Mouse (Mus musculus) skeletal muscle tissue, adult 2 months (tissue): ENCODE results near the gene Cipc.
A peak's percentile ranks its signal among the peaks of the same experiment; 100 is the strongest.

ENCODE experiments used
- DNase-seq: peaks from one replicate; pipeline ENCODE4 v3.0.0-alpha.2; 2012; ENCODE audit warnings: low read depth, low spot score

The Cipc gene

DNA sequence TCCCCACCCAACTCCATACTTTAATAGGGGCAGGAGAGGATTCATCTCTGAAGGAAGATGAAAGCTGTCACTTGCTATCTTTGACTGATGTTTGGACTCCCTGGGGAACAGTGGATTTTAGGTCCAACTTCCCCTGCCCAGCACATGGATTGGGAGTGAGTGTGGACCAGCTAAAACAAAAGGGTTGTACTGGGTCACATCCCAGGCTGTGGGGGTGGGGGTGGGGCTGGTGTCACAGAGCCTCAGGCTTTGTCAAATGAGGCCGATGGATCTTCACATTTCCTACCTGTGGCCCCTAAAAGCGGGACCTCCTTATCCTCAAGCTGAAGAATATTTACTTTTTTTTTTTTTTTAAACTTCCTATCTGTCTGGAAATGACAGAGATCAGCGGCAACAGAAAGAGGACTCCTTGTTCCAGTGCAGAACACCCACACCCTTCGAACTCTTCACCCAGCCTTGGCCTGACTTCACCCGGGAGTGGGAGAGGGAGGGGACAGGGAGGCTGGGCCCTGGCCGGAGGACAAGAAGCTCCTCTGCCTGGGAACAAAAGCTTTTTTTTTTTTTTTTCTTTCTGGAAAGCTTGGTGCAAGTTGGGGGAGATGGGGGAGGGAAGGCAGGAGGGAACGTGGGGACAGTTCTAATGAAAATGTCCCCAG lies 14.8 kb upstream of the Cipc start:
- DNase-seq = peak; percentile 94

DNA sequence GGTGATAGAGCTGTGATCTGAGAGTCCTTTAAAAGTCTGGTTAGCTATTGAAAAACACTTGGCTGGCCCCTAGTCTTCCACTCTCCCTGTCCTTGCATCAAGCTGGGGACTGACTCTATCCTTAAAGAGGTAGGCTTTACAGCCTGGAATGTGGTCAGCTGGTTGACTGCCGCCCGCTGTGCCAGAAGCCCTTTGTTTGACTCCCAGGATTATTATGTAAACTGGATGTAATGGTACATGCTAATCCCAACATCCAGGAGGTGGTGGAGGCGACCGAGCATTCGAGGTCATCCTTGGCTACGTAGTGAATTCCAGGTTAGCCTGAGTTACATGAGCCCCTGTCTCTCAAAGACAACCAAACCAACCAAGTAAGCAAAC lies 14.3 kb upstream of the Cipc start:
- DNase-seq = no peak

DNA sequence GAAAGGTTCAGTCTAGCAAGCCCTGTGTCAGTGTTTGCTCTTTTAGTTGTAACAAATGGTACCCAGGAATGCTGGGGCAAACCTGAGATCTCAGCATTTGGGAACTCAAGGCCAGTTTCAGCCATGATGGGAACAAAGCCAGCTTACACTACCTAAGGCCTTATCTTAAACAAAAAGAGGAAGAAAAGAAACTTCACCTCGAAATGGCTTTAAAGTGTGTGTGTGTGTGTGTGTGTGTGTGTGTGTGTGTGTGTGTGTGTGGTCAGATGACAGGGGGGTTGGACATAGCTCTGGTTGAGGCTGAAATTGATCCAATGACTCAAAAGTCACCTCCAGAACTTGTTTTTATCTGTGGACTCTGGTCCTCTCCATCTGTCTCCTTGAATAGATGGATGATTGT lies 12.1 kb upstream of the Cipc start:
- no peak for DNase-seq

DNA sequence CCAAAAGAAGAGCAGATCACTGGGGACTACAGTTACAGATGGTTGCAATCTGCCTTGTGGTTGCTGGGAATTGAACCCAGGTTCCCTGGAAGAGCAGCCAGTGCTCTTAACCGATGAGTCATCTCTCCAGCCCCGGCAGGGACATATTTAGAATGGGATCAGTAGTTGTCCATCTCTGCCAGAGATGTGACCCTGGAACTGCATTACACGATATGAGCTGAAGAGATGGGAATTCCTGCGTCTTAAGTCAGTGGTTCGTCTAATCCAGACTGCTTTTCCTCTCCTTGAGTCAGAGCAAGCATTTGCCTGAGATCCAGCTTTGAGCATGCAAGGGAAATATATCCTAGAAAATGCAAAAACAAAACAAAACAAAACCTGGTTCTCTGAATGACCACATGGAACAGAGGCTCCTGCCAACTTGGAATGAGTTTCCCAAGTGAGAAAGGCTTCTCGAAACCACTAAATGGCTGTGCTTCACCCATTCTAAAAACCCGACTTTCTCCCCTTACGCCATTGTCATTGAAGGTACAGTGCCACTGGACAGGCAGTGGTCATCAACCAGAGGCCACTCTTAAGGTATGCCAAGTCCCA lies 11.1 kb upstream of the Cipc start:
- DNase-seq = peak; percentile 64

DNA sequence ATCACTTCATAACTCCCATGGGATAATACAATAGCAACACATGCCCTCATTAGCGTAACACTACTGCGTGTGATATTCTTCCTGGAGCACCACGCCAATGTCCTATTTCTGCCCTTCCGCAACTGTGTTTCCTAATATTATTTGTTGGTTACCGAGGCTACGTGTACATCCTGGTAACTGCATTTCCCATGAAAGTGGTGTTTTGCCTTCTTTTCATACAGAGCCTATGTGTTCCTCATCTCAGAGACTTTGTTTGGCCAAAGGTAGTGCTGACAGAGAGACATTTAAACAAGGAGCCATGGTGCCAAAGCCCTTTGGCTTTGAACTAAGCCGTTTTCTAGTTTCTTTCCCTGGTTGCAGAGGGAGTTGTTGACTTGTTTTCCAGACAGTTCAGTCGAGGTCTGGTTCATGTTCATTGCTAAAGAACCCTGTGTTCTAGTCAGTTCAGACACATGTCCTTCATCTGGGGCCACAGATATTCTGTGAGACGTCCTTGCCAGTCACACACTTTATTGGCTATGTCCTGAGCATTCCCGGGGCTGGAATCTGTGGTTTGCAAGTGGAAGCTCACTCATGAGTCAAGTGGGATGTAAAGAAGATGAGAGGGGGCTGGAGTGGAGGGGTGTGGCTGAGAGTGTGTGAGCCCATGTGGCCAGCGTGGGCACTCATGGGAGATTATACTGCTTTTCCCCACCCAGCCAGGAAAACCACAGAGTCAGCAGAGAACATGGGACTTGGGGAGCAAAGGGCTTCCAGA lies 10.1 kb upstream of the Cipc start:
- DNase-seq = peak; percentile 51

DNA sequence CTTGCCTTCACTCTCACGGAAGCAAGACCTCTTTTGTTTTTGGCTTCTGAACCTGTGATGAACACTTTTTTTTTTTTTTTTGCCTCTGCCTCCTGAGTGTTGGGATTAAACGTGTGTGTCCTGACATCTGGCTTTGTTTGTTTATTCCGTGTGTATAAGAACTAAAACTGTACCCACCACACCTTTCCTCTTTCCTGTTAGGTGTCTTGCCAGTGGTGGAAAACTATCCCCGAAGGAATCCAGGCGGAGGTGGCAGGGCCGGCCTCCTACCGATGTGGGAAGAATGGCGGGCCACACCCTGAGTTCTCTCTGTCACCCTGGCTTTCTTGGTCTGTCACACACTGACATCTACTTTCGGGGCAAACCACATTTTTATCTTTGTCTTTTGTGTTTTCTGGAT lies 8.3 kb upstream of the Cipc start:
- no peak for DNase-seq

DNA sequence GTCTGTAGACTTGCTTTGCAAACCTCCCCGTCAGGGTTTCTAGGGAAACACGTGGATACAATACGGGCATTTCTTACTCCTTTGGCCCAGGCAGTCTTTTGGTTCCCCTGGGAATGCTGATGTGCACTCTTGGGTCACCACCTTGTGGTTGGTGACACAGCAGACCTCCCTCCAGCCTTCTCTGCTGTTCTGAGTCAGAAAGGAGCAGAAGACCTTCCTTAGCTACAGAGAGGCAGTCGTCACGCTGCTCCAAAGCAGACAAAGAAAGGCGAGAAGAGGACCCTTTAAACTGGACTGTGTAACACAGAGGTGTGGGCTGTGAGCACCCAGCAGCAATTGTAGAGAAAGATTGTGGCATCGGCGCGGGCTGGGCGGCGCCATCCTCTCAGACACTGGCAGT lies 5.7 kb upstream of the Cipc start:
- no peak for DNase-seq

DNA sequence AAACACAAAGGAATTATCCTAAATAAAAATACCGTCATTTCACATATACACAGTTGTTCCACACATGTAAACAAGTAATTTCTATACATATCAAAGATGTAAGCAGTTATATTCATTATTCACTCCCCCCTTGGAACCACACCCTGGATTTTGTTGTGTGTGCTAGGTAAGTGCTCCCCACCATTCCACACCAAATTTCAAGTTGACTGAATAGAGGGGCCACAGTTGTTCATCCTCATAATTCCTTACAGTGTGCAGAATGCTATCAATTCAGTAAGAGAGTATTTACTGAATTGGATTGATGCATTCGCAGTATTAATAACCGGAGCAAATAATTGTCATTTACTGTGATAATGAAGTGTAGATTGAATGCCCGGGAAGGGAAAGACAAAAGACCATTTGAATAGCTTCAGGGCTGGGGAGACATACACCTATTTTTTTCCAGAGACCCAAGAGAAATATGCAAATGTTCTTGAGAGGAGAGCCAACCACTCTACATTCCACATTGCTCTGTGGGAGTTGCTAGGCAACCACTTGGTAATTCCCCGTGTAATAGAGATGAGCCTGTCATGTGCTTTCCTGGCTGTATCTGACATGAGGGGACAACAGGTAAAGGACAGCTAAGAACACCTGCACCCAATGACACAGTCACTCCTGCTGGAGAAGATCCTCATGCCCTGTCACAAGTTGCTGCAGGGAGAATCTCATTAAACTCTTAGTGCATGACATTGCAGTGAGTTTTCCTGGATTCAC lies 4.9 kb upstream of the Cipc start:
- no peak for DNase-seq

DNA sequence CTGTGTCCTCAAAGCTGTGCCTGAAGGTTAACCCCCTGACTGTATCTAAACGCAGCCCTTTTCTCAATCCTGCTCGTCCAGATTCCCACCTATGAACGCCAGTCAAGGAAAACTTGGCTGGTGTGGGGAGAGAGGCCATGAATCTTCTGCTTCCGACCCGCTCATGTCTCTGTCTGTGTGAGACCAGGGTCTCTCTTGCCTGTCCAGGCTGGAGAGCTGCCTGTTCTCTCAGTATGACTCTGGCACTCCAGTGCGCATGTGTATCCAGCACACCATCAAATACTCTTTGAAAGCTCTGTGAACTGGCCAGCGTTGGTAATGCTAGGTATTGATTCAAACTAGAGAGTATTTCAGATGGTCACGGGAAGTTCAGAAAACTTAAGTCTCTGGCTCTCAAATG lies 3.4 kb upstream of the Cipc start:
- no peak for DNase-seq

DNA sequence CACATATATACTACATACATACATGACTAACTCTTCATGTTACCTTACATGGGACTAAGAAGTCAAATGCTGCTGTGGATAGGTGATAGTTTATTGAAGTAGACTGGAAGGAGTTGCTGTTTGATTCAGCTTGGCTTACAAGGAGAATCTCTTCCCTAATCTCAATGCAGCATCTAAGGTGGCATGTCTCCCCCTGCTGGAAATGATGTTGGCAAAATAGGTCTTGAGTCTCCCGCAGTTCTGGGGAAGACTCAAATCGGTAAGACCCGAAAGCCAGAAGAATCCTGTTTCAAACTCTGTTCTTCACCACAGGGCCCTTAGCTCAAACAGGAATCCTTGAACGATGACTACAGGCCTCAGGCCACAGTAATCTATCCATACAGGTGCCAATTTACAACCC lies 1.7 kb upstream of the Cipc start:
- DNase-seq = peak; percentile 73

DNA sequence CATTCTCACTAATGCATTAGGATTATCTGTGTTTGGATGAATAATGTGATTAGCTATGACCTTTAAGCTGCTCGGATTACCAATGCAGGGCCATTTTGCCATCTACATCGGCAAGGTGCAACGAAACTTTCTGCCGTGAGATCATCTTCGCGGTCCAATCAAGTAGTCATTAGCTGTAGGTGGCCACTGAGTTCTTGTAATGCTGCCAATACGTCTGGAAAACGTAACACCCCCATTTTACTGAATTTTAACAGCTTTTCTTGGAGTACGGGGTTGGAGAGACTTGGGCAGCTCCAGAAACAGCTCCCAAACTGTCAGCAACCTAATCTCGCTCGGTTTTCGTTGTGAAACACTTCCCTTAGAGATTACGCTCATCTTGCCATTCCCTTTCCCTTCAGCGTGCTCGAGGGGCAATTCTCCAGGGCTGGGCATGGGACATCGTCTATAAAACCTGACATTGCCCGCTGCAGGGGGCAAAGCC lies 502 bp upstream of the Cipc start:
- no peak for DNase-seq

DNA sequence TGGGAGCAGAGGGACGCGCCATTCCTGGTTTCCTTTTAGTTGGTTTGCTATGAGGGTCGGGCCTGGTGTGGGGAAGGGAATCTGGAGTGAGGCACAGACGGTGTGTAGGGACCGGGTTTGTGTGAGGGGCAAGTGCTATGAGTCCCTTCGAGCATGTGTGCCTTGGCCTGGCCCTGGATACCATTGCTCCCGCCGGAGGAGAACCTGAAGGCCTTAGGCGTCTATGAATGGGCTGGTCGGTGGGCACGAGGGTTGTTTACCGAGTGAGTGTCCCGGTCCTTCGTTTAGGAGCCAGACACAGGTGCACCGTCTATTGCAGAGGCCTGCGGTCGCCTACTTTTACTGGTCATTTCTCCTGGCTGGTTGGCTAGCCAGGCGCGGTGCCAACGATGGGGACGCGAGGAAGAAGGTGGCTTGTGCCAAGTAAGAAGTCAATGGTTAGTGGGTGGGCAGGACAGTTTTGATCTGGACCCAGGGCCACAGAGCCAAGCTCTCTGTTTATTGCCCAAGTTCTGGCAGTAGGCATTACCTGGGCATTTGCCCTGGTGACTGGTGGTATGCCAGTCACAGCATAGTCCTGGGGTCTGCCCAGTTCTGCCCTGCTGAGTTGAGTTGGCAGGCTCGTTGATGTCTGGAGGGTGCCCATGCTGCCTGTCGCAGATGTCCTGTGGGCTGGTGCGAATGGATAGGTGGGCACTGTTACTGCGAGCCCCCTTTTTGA lies 998 bp downstream of the Cipc start:
- peak; percentile 78 for DNase-seq

DNA sequence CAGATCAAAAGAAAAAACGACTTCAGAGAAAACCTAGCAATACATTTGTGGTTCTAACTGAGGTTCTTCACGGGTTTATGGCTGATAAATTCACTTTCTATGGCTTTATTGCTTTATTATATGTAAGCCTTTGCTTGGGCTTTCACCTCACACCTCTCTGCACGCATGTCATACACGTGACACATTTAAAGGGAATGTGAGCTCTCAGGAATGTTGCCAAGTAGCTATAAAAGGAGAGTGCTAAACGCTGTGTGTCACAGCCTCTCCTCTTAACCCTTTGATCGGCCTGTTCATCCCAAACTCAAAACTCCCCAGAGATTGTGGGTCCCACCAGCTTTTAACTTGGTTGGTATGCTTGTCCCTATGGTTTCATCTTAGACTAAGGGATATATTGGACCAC lies 1.8 kb downstream of the Cipc start:
- peak; percentile 81 for DNase-seq

DNA sequence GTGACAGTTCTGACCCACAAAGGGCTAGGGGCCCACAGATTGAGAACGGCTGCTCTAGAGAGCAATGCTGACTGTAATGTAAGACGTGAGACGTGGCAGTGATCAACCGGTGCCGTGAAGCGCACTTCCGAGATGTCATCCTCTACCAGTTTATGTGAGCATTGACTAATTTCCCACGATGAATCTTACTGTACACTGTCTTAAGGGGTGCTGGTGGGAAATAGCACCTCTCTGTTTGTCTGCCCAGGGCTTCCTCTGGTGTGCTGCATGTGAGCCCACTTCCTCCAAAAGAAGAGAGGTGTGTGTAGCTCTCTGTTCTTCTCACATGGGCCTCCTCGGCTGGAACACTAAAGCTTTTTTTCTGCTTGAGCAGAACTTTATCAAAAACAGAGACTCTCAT lies 2.7 kb downstream of the Cipc start:
- no peak for DNase-seq

DNA sequence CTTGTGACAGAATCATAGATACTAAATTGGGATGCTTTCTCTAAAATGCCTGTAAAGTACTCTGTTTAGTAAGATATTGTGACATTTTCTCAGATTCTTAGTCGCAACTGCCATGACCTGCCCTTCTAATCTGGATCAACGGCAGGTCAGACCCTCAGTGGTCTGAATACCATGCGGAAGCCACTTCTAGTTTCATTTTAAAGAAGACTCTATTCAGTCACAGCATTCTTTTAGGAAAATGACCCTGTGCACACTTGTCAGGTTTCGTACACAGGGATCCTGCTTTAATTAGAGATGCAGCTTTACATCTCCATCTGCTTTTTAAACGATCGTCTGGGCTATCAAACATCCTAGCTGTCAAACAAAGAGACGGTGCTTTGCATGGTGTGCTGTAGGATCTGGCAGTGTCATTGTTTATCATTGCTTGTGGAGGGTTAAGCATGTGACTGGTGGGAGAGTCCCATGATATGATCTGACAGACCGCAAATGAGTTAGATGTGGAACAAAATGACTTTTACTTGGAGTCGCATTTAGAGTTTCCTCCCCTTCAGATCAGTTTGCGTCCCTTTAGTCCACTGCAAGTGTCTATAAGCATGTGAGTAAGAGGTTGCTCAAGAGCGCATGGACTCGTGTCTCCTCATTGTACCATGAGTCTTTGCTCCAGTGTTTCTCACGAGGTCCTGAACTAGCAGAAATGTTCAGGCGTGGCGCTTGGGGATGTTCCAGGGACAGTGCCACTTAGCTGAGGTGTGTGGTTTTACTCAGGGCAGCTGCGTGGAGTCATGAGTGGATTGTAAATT lies 3.5 kb downstream of the Cipc start:
- no peak for DNase-seq

DNA sequence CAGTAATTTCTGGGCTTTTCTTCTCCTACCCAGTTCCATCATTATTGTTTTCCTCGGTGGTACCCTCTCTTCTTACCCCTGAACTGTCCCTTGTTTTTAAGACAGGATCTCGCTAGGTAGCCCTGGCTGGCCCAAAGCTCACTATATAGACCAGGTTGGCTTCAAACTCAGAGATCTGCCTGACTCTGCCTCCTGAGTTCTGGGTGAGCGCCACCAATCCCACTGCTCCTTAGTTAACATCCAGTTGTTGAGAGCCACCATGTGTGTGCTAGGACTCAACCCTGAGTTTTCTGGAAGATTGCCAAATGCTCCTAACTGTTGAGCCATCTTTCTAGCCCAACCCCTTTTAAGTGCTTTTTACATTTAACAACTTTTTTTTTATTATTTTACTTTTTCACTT lies 4.1 kb downstream of the Cipc start:
- DNase-seq = no peak

DNA sequence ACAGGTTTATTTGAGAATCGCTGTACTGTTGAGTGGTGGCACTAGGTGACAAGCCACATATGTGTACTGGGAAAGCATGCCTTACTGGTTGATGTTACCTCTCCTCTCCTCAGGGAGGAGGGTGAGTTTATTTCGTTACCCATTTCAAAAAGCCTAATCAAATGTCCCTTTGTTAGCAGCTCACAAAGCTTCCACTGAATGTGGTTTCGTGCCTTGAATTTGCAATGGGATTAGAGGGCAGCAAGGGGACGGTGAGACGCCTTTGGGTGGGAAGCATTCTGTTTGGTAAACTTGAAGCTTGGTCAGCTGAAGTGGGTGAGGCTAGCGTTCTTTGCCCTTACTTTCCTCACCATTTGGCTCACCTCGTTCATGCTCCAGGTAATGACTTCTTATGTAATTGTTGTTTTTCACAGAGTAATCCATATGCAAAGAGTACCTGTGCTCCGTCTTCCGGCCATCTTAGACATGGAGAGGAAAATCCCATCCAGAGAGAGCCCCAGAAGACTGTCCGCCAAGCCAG lies 5.5 kb downstream of the Cipc start:
- no peak for DNase-seq

DNA sequence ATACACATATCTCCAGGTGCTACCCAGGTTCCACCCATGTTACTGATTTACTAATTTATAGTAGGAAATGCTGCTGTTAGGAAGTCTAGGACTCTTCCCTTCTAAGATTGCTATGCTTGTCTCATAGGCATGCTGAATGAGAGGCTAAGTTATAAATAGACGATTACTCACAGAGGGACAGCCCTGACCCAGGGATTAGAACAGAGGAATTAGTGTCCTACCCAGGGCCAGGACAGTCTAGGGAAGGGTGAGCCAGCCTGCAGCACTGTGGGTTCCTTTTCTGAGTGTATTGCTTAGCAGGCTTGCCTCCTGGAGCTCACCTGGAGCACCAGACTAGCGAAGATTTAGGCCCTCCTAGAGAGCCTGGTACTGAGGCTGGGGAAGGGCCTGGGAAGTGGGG lies 9.1 kb downstream of the Cipc start:
- peak; percentile 76 for DNase-seq

DNA sequence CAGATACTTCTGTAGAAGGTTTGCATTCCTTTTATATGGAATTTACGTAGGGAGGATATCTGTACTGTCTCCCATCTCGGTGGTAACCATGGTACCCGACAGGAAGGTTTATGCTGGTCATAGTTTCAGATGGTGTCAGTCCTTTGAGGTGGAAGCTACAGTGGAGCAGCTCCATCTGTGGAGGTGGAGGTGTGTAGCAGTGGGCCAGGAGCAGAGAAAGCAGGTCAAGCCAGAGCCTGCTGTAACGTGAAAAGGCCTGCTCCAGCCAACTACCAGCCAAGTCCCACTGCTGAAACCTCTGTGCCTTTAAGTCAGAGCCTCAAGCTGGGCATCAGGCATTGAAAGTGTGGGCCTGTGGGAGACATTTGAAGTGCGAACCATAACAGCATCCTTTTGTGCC lies 11.7 kb downstream of the Cipc start:
- no peak for DNase-seq

DNA sequence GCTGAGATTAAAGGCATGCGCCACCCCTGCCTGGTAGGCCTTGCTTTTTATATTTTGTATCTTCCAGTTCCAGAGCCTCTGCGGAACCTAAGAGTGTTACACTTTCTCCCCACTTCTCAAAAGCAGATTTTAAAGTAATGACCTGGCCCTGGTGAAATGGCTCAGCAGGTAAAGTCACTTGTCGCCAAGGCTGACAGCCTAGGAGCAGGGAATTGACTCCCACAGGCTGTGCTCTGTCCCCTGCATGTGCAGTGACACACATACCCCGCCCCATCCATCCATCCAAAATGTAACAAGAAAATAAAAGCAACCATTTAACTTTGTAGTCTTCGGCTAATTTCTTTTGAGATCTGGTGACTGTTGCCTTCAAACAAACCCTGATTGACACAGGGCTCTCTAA lies 12.8 kb downstream of the Cipc start:
- DNase-seq = no peak

DNA sequence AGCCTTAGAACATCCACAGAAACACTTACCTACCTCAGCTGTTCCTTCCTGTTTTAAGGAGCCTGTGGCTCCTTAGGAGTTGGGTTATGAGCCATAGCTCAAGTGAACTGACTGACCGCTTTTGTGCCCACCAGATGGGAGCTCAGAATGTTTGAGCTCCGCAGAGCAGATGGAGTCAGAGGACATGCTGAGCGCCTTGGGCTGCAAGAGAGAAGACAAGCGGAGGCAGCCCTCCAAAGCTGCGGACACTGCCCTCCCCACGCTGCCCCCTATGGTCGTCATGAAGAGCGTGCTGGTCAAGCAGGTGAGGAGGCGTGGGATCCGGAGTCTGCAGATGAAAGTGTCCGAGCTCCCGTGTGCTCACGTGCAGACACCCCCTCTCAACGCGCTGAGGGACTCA lies 13.3 kb downstream of the Cipc start:
- DNase-seq = no peak
